ENCODE assay signal across 8 mouse cellular contexts in genomic region chr7:127478635-127479317, GRCm38 (mm10). TPM values are rescaled to one million over a fixed set of nuclear protein-coding genes. Genes with fewer than 3 reads are reported as not detected.
DNase-seq lines count a peak whose midpoint lies in the region; ATAC-seq lines count a peak whose summit lies in the region.

Gene Fbrs, plus strand, starts transcription at chr7:127479199.

- WGBS in hindbrain, embryonic 10.5 days = under 1% methylated on average over 62 of the region's 62 CpGs
- under 1% methylated on average over 52 of the region's 62 CpGs for WGBS in lung, embryonic 15.5 days

- H3K4me3 ChIP-seq in hindbrain, embryonic 10.5 days = peak within 1 kb of the TSS; percentile 100
- peak within 1 kb of the TSS; percentile 91 for H3K4me3 ChIP-seq in lung, embryonic 15.5 days

- peak within 1 kb of the TSS; percentile 75 for H3K4me2 ChIP-seq in lung, embryonic 15.5 days

- peaks cover 39% of the 10 kb centered on the region for H3K4me1 ChIP-seq in hindbrain, embryonic 10.5 days (replicated peaks)
- H3K4me1 ChIP-seq in lung, embryonic 15.5 days = peaks cover 21% of the 10 kb centered on the region

- peak; percentile 86 for ATAC-seq in lung, embryonic 15.5 days (ENCODE audit: borderline replicate concordance, extremely low read depth, low FRiP score, low TSS enrichment)

- H3K27ac ChIP-seq in hindbrain, embryonic 10.5 days = peak within 1 kb of the TSS; percentile 96
- H3K27ac ChIP-seq in lung, embryonic 15.5 days = peak within 1 kb of the TSS; percentile 97

- no peaks in the 10 kb centered on the region for H3K9me3 ChIP-seq in hindbrain, embryonic 10.5 days
- no peaks in the 10 kb centered on the region for H3K9me3 ChIP-seq in lung, embryonic 15.5 days

- peaks cover 72% of the 10 kb centered on the region for H3K36me3 ChIP-seq in hindbrain, embryonic 10.5 days
- peaks cover 59% of the 10 kb centered on the region for H3K36me3 ChIP-seq in lung, embryonic 15.5 days

- H3K9ac ChIP-seq in lung, embryonic 15.5 days = peak within 1 kb of the TSS; percentile 87

- peak; percentile 97 for DNase-seq in NIH3T3 (ENCODE audit: low read depth)
- DNase-seq in cerebellum, postnatal 10 days = peak; percentile 99 to 100
- DNase-seq in frontal cortex, adult 2 months (ENCODE audit: extremely low spot score in 1 of 2, low spot score in 1 of 2) = peak; percentile 94 to 95
- peak; percentile 93 for DNase-seq in hindbrain, embryonic 10.5 days (ENCODE audit: low spot score)
- DNase-seq in layer of hippocampus, adult 9-10 months (ENCODE audit: low spot score) = peak; percentile 97
- peak; percentile 92 for DNase-seq in ovary, postnatal 10 days (ENCODE audit: low spot score)
- DNase-seq in urinary bladder, adult 2 months (ENCODE audit: low spot score) = peak; percentile 88

- H3K27me3 ChIP-seq in hindbrain, embryonic 10.5 days (ENCODE audit: insufficient read depth, poor library complexity, severe bottlenecking) = no peaks in the 10 kb centered on the region
- no peaks in the 10 kb centered on the region for H3K27me3 ChIP-seq in lung, embryonic 15.5 days

RNA-seq across cellular contexts. Expression of gene Fbrs, which starts in this region (rescaled TPM):
- 31.6 and 33.4 TPM in 2 replicates for polyA plus RNA-seq in frontal cortex, adult 2 months (2012; rRNA removed)
- polyA plus RNA-seq in hindbrain, embryonic 10.5 days (2016; fragmentation: Nextera tagmentation; extraction: Ambion mirVana) = 9.0 and 12.0 TPM in 2 replicates
- 12.2 and 13.3 TPM in 2 replicates for polyA plus RNA-seq in lung, embryonic 15.5 days (2015; fragmentation: Nextera tagmentation; extraction: Ambion mirVana)
- 12.4 and 30.8 TPM in 2 replicates for polyA plus RNA-seq in urinary bladder, adult 2 months (2012; rRNA removed)

Comparison
In these comparisons a context has a peak if more than half of its experiments do, and no peak if none do; other contexts are left out.
1. Peak in every context shown above with its lines: DNase-seq, ATAC-seq, H3K4me3 ChIP-seq and H3K27ac ChIP-seq.